Mouse (Mus musculus) thymus, adult 2 months (tissue): ENCODE measurements around the gene Hexa.

Source experiments
- CTCF ChIP-seq: fragments of 200-500 bp; IDR thresholded peaks from 2 replicates; pipeline ENCODE4 v1.5.1; 2012; ENCODE audit warnings: mild to moderate bottlenecking, control low read depth, low read length, moderate library complexity, borderline replicate concordance; ENCODE audit not compliant: control insufficient read depth, poor library complexity, insufficient read depth; ENCODE audit errors: extremely low read depth
- POLR2A ChIP-seq: fragments of 200-500 bp; IDR thresholded peaks from 2 replicates; pipeline ENCODE4 v1.6.1; 2012; ENCODE audit warnings: mild to moderate bottlenecking, low read length, control low read depth, moderate library complexity; ENCODE audit not compliant: control insufficient read depth, poor library complexity, insufficient read depth; ENCODE audit errors: extremely low read depth

DNA sequence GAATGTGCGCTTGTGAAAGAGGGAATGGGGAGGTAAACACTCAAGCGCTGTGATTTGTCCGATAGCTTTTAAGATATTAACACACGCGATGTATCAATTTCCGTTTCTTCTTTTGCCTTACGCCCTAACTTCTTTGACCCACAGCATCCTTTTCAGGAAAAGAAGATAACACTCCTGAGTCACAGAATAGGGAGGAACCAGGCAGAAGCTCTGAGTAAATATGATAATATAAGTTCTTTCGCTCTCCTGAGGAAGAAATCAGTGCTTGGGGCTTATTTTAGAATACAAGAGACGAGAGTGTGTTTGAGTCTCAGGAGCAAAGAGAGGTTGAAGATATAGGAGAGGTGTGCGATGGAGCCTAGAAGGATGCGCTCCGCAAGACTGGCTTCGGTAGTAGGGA, 38.1 kb downstream of the Hexa start:
- TF ChIP-seq CTCF = no peak
- TF ChIP-seq POLR2A = no peak
